Mouse (Mus musculus): ENCODE measurements around the gene Gm12666. TPM values are rescaled to one million over a fixed set of nuclear protein-coding genes. Genes with fewer than 3 reads are reported as not detected.
"Not testable (repeated sequence)": the region's sequence is repeated elsewhere in the genome, so short reads cannot be mapped to it uniquely, and the experiment has no call there.

Gm12666 gene
- polyA plus RNA-seq (2016; fragmentation: Nextera tagmentation; extraction: Ambion mirVana) = not detected in 2 replicates

DNA sequence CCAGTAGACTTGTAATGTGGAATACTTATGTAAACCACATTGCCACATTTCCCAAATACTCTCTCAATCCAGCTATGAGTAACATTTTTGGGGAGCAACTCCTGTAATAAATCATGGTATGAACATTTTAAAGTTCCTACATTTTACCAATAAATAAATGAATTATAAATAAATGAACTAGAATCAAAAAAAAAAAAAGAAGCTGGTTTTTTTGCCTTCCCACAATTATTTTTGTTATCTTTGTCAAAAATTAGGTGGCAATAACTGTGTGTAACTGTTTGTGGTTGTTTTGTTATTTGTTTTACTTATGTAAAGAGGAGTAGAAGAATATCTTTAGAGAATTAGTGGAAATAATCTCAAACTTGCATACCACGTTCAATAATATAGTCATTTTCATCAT, at the start of gene Gm12666:
Gm12666 (minus strand) TSS at position 101 of the 400 bp plus-strand sequence.
- H3K9me3 ChIP-seq (replicated peaks); H3K4me3 ChIP-seq; H3K9ac ChIP-seq; ATAC-seq (ENCODE audit: low FRiP score); H3K4me2 ChIP-seq (replicated peaks); H3K27me3 ChIP-seq; H3K36me3 ChIP-seq; H3K4me1 ChIP-seq; H3K27ac ChIP-seq: not testable (repeated sequence)
- 91% methylated on average over 1 of the region's 1 CpGs for WGBS

DNA sequence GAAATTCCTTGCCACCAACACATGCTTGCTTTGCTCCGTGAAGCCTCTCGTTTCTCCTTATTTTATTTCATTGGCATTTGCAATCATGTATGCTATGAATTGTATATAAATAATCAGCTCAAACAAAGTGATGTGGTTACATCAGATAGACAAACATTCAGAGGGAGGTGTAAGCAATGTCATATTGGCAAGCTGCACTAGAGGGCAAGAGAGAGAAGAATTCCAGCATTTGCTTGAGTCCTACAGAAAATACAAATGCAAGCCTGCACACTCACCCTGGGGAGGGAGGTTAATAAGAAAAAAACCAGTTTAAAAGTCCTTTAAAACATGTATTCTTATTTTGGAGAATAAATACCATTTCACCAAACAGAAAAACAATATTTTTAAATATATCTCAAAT, 34.8 kb upstream of the Gm12666 start:
- Histone ChIP-seq H3K9ac (no peak overlapping the region), H3K4me1 (no peaks in the 10 kb centered on the region), H3K4me2 (replicated peaks) (no peak overlapping the region), H3K36me3 (no peaks in the 10 kb centered on the region), H3K4me3 (no peak overlapping the region), H3K9me3 (replicated peaks) (no peaks in the 10 kb centered on the region), H3K27me3 (no peaks in the 10 kb centered on the region), H3K27ac (no peak overlapping the region)
- 90% methylated on average over 2 of the region's 2 CpGs for WGBS
- no peak for ATAC-seq (ENCODE audit: low FRiP score)

DNA sequence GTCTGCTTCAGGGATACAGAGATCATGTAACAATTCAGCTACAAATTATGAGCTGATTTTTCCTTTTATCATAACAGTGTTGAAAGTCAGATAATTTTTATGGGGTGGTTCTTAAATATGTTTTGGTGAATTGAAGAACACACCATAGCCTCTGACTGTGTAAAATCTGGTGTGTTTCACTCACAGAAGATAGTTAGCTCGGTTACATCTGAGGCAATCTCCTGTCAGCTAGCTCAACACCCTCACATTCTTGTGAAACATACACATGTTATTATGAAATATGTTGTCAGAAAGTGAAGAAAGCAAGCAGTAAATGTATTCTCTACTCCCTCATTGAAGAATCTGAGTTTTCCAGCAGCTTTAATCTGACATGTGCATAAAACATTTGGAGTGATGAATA, 24.7 kb upstream of the Gm12666 start:
- no peak overlapping the region for H3K4me3 ChIP-seq
- H3K27me3 ChIP-seq = no peaks in the 10 kb centered on the region
- H3K4me1 ChIP-seq = no peaks in the 10 kb centered on the region
- no peak overlapping the region for H3K27ac ChIP-seq
- no peak overlapping the region for H3K4me2 ChIP-seq (replicated peaks)
- H3K9me3 ChIP-seq (replicated peaks) = no peaks in the 10 kb centered on the region
- no peaks in the 10 kb centered on the region for H3K36me3 ChIP-seq
- 84% methylated on average over 1 of the region's 1 CpGs for WGBS
- H3K9ac ChIP-seq = no peak overlapping the region
- no peak for ATAC-seq (ENCODE audit: low FRiP score)

GRCm38 (mm10) chr4:92152646-92153045, 38.9 kb downstream of the Gm12666 start:
- no peaks in the 10 kb centered on the region for H3K9me3 ChIP-seq (replicated peaks)
- no peak overlapping the region for H3K9ac ChIP-seq
- no peak overlapping the region for H3K27ac ChIP-seq
- H3K27me3 ChIP-seq = no peaks in the 10 kb centered on the region
- H3K4me1 ChIP-seq = no peaks in the 10 kb centered on the region
- ATAC-seq (ENCODE audit: low FRiP score) = no peak
- H3K4me3 ChIP-seq = no peak overlapping the region
- no peak overlapping the region for H3K4me2 ChIP-seq (replicated peaks)
- 81% methylated on average over 1 of the region's 1 CpGs for WGBS
- no peaks in the 10 kb centered on the region for H3K36me3 ChIP-seq

GRCm38 (mm10) chr4:92147134-92147533, 44.4 kb downstream of the Gm12666 start, which contains the start of gene Izumo3:
Gene Izumo3, minus strand, starts transcription at chr4:92147234.
- H3K27ac ChIP-seq = no peak within 1 kb of the TSS
- no peak within 1 kb of the TSS for H3K9ac ChIP-seq
- H3K4me1 ChIP-seq = no peaks in the 10 kb centered on the region
- no peak for ATAC-seq (ENCODE audit: low FRiP score)
- no peak within 1 kb of the TSS for H3K4me2 ChIP-seq (replicated peaks)
- H3K4me3 ChIP-seq = no peak within 1 kb of the TSS
- H3K27me3 ChIP-seq = no peaks in the 10 kb centered on the region
- no peaks in the 10 kb centered on the region for H3K9me3 ChIP-seq (replicated peaks)
- no peaks in the 10 kb centered on the region for H3K36me3 ChIP-seq

Other genes starting within 250 kb of the Gm12666 start
- gene Izumo3, start 44.5 kb downstream of the Gm12666 start, polyA plus RNA-seq (2016; fragmentation: Nextera tagmentation; extraction: Ambion mirVana) = not detected in 2 replicates